Mouse (Mus musculus) urinary bladder, adult 18-20 months (tissue): ENCODE measurements around the gene Polr2m.

Experiments
- DNase-seq, 2 experiments: peaks; one replicate each; pipeline ENCODE4 v3.0.0; 2022; ENCODE audit warnings: low spot score in 2 of 2, mixed read lengths in 2 of 2

Polr2m gene

DNA sequence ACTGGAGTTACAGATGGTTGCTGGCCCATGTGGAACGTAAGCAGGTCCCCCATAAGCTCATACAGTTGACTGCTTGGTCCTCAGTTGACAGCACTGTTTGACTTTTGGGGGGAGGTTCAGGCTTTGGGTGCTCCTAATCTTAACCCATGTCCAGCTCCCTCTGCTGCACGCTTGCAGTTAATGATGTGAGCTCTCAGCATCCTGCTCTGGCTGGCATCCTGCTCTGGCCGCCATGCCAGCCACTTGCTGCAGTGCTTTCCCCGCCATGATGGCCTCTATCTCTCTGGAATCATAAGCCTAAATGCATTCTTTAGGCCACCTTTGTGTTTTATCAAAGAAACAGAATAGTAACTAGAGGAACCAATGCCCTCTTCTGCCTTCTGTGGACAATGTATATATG lies 10.2 kb downstream of the Polr2m start:
- no peak for DNase-seq

DNA sequence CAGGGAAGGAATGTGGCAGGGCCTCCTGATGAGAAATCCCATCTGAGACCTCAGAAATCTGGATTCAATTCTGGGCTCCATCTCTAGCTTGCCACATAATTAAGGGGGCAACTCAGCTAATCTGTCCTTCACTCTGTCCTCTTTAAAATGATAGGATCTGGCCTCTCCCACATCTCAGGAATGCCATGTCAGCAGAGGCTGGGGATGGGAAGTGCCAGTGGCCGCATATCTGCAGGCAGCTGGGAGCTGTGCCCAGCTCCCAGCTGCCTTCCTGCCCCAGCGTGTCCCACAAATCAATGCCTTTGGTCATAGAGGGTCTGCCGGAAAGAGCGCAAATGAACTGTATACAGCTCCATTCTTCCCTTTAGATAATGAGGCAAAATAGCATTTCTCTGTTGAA lies 18.3 kb downstream of the Polr2m start:
- no peak for DNase-seq

DNA sequence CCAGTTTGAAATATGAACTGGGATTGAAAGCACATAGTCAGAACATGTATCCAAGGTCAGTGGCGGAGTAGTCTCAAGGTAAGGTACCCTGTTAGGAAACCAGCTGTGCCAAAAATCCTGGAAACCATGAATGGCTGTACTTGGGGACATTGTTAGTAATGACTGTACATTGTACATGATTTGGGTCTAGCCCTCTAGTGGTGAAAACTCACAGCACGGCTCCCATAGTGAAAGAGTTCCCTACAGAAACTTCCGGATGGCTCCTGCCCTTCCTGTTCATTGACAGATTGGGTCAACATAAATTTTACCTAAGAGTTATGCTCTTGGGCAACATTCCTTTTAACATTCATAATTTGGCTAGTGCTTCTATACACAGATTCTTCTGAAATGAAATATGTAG lies 19.6 kb downstream of the Polr2m start:
- DNase-seq = no peak

DNA sequence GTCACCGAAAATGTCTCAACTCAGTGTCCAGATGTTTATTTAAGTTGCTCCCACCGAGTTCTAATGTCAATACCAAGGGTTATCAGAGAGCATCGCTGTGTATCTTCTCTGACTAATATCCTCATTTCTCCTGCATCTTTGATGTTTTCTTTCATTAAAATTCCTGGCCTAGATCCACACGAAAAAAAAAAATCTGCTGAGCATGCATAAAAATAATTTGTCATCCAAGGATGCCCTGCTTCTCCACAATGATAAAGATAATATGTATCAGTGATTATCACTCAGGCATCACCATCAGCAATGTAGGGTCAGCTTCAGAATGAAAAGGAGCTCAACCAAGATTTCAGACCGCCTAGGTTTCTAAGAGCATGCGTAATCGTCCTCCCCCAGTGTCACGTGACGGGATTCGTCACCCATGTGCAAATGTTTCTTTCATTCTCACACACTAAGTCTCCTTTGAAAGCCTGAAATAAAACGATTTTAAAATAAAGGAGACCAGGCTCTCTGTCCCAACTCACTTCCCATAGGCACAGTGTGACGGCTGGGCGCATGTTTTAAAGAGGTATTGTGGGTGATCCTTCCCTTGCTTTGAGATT lies 22.6 kb downstream of the Polr2m start:
- no peak for DNase-seq

DNA sequence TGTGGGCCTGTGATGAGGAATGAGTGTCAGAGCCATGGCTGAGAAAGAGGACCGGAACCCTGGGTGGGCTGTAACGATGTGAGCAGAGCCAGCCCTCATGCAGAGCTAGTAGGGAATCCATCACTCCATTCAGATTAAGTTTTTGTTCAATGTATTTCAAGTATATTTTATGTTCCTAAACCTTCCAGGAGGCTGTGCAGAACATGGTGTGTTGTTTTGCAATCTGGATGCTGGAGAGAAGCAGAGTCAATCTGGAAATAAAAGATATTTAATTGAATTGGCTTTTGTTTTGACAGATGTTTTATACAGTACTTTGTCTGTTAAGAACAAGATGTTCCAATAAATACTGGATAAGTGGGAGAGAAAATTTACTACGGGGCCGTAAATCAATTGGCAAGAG lies 29.0 kb downstream of the Polr2m start:
- no peak for DNase-seq

DNA sequence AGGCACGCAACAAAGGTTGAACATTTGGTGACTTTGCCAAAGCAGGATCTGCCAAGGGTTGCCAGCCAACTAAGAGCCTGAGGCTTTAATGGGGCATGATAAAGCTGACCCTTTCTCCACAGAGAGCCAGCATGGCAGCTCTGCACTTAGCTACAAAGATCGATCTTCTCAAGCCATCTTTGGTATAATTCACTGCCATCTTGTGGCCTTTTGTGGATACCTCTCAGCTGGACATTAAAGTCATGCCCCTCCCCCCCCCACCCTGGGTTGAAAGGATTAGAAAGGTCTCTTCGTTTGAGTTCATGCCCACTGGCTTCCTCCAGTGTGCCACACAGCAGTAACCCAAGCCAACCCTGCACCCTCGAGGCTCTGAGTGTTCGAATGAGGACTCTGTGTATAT lies 31.8 kb downstream of the Polr2m start:
- no peak for DNase-seq

- no peak for DNase-seq
These were observed 32.4 kb downstream of the Polr2m start for GRCm38 (mm10) chr9:71453352-71453751.

- no peak for DNase-seq
These were observed 35.1 kb downstream of the Polr2m start for GRCm38 (mm10) chr9:71450626-71451025.

GRCm38 (mm10) chr9:71447573-71447972 lies 38.2 kb downstream of the Polr2m start:
- DNase-seq = peak in 1 of 2 experiments; percentile 49

- DNase-seq = no peak
These were observed 40.4 kb downstream of the Polr2m start for GRCm38 (mm10) chr9:71445308-71445707.

DNA sequence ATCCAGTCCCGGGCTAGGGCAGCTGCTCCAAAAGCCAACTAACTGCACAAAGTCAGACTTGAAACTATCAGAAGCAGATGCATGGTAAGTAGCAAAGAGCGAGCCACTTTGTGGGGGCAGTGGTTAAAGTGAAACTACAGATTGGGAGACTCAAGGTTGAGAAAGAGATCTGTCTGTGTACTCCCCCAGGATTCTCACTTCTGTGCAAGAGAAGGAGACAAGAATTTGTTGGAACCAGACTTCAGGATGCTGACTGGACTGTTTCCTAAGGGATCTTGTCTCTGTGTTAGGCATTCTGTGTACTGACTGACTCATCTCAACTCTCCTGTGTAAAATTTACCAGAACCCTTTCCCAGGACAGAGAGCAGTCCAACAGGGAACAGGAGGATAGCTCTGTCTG lies 47.6 kb downstream of the Polr2m start:
- no peak for DNase-seq
